Mouse (Mus musculus) cortical plate, adult 2 months (tissue): ENCODE results near the gene AL607142.1. TPM values are rescaled to one million over a fixed set of nuclear protein-coding genes. Genes with fewer than 3 reads are reported as not detected.

Experiments
- H3K27ac ChIP-seq: fragments of 200-500 bp; 2 replicates; pipeline ENCODE4 v1.5.1; 2012; ENCODE audit warnings: low read length, control low read depth, inconsistent platforms; ENCODE audit not compliant: insufficient read depth
- H3K4me1 ChIP-seq: fragments of 200-500 bp; 2 replicates; pipeline ENCODE4 v1.6.1; 2011; ENCODE audit warnings: low read length; ENCODE audit not compliant: control insufficient read depth, insufficient read depth
- H3K4me3 ChIP-seq: fragments of 200-500 bp; 2 replicates; pipeline ENCODE4 v1.5.1; 2011; ENCODE audit warnings: mild to moderate bottlenecking, low read length, control low read depth; ENCODE audit not compliant: insufficient read depth
- CTCF ChIP-seq: fragments of 200-500 bp; IDR thresholded peaks from 2 replicates; pipeline ENCODE4 v1.5.1; 2011; ENCODE audit warnings: mild to moderate bottlenecking, control low read depth, low read length; ENCODE audit not compliant: insufficient read depth; ENCODE audit errors: extremely low read depth
- POLR2A ChIP-seq: fragments of 200-500 bp; IDR thresholded peaks from 2 replicates; pipeline ENCODE4 v1.6.1; 2011; ENCODE audit warnings: mild to moderate bottlenecking, low read length, control low read depth; ENCODE audit not compliant: insufficient read depth; ENCODE audit errors: extremely low read depth
- polyA plus RNA-seq: library from polyadenylated mRNA; depleted of rRNA; stranded (reverse); fragments of >200 nt; gene quantifications from 2 replicates; pipeline ENCODE4 v1.2.3, GENCODE M21; 2012; rRNA removed

The AL607142.1 gene
- polyA plus RNA-seq, 1 experiment: not detected

GRCm38 (mm10) chr4:120141810-120142209 is 77.0 kb downstream of the AL607142.1 start:
- no peak overlapping the region for H3K4me3 ChIP-seq
- TF ChIP-seq CTCF: no peak
- TF ChIP-seq POLR2A: no peak
- no peak overlapping the region for H3K27ac ChIP-seq
- peaks cover 4% of the 10 kb centered on the region for H3K4me1 ChIP-seq

GRCm38 (mm10) chr4:120142905-120143304 is 78.1 kb downstream of the AL607142.1 start:
- TF ChIP-seq CTCF: no peak
- no peak for TF ChIP-seq POLR2A
- no peak overlapping the region for H3K27ac ChIP-seq
- H3K4me3 ChIP-seq: no peak overlapping the region
- H3K4me1 ChIP-seq: peaks cover 4% of the 10 kb centered on the region

Other genes starting within 250 kb of the AL607142.1 start
- gene Edn2, start 96.2 kb downstream of the AL607142.1 start, polyA plus RNA-seq: 0.13 TPM in 1 of 2 replicates, not detected in the other
- 8.5 and 9.5 TPM in 2 replicates for gene Foxo6, start 222.4 kb downstream of the AL607142.1 start, polyA plus RNA-seq